Mouse (Mus musculus): ENCODE results near the gene Zfp575.
"Not testable (repeated sequence)": the region's sequence is repeated elsewhere in the genome, so short reads cannot be mapped to it uniquely, and the experiment has no call there.

Gene Zfp575

DNA sequence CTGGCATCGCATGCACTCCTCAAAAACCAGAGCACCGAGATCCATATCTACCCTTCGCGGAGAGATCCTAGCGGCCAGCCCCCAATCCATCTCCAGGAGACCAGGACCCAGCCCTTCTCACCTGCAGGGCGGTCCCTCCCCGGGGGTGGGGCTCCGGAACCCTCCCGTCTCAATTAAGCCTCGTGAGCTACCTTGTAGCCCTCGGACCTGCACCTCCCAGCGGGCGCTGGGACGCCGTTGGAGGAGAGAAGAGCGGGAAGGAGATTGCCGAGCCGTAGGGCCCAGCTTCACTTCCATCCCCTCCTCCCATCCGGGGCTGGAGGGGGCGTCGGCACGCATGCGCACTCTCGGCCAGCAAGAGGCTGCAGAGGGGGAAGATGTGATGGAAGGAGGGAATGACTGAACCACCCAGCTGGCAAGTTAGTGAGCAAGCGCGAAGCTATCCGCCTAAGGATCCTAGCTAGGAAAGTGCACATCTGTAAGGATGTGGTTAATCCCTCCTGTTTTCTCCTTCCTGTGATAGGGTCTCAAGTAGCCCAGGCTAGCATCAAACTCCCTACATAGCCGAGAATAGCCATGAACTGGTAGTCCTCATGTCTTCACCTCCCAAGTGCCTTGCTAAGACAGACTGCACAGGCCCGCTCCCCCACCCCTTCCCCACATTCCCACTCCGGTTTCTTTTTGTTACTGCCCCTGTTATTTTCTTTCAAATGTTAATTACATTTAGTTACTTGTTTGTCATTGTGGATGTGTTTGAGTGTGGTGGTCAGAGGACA lies at the start of gene Zfp575, which contains the start of gene Ethe1:
Zfp575 (minus strand) TSS at position 312 of the 776 bp plus-strand sequence.
Ethe1 (plus strand) TSS at position 214 of the 776 bp plus-strand sequence.
- in situ Hi-C loops (cut with MboI; ENCODE audit: low pct_unique_long_range_greater_than_20kb in 1 of 2, low sequenced_read_pairs in 2 of 2, unreplicated experiment in 1 of 2) = no loop called here

DNA sequence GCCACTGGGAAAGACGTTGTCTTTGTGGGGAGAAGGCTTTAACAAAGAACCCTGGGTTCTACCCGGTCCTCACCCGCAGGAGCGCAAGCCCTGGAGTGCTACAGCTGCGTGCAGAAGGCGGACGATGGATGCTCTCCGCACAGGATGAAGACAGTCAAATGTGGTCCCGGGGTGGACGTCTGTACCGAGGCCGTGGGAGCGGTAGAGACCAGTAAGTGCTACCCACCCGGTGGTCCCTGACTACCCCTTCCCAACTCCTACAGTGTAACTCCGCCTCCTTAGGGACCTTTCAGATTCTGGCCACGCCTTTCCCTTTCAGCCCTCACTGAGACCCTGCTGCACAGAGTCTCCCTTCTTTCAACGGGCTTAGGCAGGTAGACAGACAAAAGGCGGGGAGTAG lies 49.6 kb upstream of the Zfp575 start:
- in situ Hi-C loops (cut with MboI; ENCODE audit: low pct_unique_long_range_greater_than_20kb in 1 of 2, low sequenced_read_pairs in 2 of 2, unreplicated experiment in 1 of 2) = no loop called here

DNA sequence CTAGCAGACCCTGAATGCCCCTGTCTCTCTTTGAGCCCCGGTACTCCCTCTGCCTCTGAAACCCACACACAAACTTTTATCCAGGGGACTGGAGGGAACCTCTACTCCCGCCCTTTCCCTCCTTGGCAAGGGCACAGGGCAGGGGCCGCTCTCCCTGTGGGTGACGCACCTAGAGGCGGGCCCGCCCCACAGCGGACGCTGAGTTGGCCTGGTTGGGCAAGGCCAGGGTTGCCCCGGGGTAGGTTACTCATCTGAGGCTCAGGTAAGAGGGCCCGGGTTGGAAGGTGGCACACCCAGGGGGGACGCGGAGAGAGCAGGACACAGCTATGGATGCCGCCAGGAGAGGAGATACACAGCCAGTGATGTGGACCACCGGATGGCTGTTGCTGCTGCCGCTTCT lies 48.8 kb upstream of the Zfp575 start, which contains the start of gene Lypd3:
Lypd3 (plus strand) TSS at position 287 of the 400 bp plus-strand sequence.
- in situ Hi-C loops (cut with MboI; ENCODE audit: low pct_unique_long_range_greater_than_20kb in 1 of 2, low sequenced_read_pairs in 2 of 2, unreplicated experiment in 1 of 2) = no loop called here

- in situ Hi-C loops (cut with MboI; ENCODE audit: low pct_unique_long_range_greater_than_20kb in 1 of 2, low sequenced_read_pairs in 2 of 2, unreplicated experiment in 1 of 2) = no loop called here
Measured at GRCm38 (mm10) chr7:24630116-24630880, 42.9 kb upstream of the Zfp575 start.

DNA sequence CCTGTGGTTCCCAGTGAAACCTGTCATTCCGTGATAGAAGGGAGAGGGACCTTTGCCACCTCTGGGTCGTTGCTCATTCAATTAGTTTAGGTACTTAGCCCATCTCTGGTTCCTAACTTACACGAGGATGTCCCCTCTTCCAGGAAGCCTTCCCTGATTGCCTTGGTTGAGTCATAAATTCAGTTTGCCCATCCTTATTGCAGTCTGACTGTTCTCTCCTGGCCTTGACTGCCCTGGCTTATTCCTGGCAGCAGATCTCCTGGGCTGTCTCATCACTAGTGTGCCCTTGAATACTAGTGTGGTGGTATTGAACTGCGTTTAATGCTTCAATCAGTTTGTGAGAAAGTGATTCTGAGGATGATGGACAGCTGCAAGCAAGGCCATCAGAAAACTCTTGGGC lies 42.2 kb upstream of the Zfp575 start:
- in situ Hi-C loops (cut with MboI; ENCODE audit: low pct_unique_long_range_greater_than_20kb in 1 of 2, low sequenced_read_pairs in 2 of 2, unreplicated experiment in 1 of 2) = no loop called here

GRCm38 (mm10) chr7:24628685-24629610 lies 41.5 kb upstream of the Zfp575 start:
- in situ Hi-C loops (cut with MboI; ENCODE audit: low pct_unique_long_range_greater_than_20kb in 1 of 2, low sequenced_read_pairs in 2 of 2, unreplicated experiment in 1 of 2) = no loop called here

- in situ Hi-C loops (cut with MboI; ENCODE audit: low pct_unique_long_range_greater_than_20kb in 1 of 2, low sequenced_read_pairs in 2 of 2, unreplicated experiment in 1 of 2) = no loop called here
Measured at GRCm38 (mm10) chr7:24622967-24623366, 35.5 kb upstream of the Zfp575 start.

GRCm38 (mm10) chr7:24621193-24621592 lies 33.8 kb upstream of the Zfp575 start:
- in situ Hi-C loops (cut with MboI; ENCODE audit: low pct_unique_long_range_greater_than_20kb in 1 of 2, low sequenced_read_pairs in 2 of 2, unreplicated experiment in 1 of 2) = no loop called here

GRCm38 (mm10) chr7:24619671-24620397 lies 32.4 kb upstream of the Zfp575 start:
- in situ Hi-C loops (cut with MboI; ENCODE audit: low pct_unique_long_range_greater_than_20kb in 1 of 2, low sequenced_read_pairs in 2 of 2, unreplicated experiment in 1 of 2) = no loop called here

GRCm38 (mm10) chr7:24618374-24618773 lies 30.9 kb upstream of the Zfp575 start:
- in situ Hi-C loops (cut with MboI; ENCODE audit: low pct_unique_long_range_greater_than_20kb in 1 of 2, low sequenced_read_pairs in 2 of 2, unreplicated experiment in 1 of 2) = not testable (repeated sequence)

DNA sequence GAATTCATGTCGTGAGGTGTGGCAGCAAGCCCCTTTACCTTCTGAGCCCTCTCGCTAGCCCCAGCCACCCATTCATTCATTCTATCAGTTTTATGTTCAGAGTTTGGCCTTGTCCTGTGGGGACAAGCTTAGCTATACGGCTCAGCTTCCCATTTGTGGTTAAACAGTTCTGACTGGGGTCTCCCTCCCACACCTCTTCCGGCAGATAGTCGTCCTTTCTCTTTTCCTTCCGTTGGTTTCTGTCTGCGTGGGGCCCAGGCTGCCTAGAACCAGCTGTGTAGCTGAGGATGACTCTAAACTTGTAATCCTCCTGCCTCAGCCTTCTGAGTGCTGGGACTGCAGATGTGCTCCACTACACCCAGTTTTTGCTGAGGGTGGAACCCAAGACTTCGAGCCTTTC lies 30.3 kb upstream of the Zfp575 start:
- in situ Hi-C loops (cut with MboI; ENCODE audit: low pct_unique_long_range_greater_than_20kb in 1 of 2, low sequenced_read_pairs in 2 of 2, unreplicated experiment in 1 of 2) = no loop called here

GRCm38 (mm10) chr7:24614816-24615215 lies 27.4 kb upstream of the Zfp575 start:
- in situ Hi-C loops (cut with MboI; ENCODE audit: low pct_unique_long_range_greater_than_20kb in 1 of 2, low sequenced_read_pairs in 2 of 2, unreplicated experiment in 1 of 2) = no loop called here

DNA sequence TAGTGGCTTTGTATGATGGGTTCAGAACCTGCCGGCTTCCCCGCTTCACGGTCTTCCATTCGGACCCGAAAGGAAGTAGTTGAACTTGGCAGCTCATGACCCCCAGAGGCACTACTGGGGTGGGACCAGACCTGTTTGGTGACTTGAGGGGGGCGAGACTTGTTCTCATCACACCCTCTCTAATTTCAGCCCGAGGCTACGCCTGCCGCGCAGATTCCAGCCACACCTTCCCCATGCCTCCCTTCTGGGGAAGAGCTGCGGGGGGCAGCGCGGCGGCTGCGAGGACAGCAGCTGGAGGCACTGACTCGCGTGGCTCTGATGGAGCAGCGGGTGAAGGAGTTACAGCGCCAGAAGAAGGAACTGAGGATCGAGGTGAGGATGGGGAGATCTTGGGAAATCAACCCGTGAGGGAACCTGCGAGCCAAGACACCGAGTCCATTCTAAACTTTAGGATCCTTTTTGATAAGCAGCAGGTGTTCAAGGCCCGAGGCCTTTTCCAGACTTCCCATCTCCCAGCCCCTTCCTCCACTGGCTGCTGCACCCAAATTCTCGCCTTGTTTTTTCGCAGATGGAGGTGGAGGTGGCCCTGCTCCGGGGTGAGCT lies 25.0 kb upstream of the Zfp575 start:
- in situ Hi-C loops (cut with MboI; ENCODE audit: low pct_unique_long_range_greater_than_20kb in 1 of 2, low sequenced_read_pairs in 2 of 2, unreplicated experiment in 1 of 2) = no loop called here

DNA sequence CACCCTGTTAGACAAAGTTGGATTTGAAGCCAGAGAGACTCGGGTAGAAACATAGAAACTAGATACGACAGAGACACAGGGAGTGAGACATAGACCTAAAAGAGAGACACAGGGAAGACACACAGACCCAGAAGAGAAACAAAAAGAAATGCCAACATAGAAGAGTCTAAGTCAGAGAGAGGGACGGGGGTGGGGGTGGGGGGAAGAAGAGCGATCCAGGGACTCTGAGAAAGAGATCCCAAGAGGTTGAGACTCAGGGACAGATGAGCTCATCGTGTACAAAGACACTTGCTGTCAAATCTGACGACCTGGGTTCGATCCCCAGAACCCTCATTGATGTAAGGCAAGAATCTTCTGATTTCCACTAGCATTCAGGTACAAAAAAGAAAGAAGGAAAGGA lies 24.3 kb upstream of the Zfp575 start:
- in situ Hi-C loops (cut with MboI; ENCODE audit: low pct_unique_long_range_greater_than_20kb in 1 of 2, low sequenced_read_pairs in 2 of 2, unreplicated experiment in 1 of 2) = no loop called here

- in situ Hi-C loops (cut with MboI; ENCODE audit: low pct_unique_long_range_greater_than_20kb in 1 of 2, low sequenced_read_pairs in 2 of 2, unreplicated experiment in 1 of 2) = no loop called here
Measured at GRCm38 (mm10) chr7:24610879-24611494, 23.5 kb upstream of the Zfp575 start.

- in situ Hi-C loops (cut with MboI; ENCODE audit: low pct_unique_long_range_greater_than_20kb in 1 of 2, low sequenced_read_pairs in 2 of 2, unreplicated experiment in 1 of 2) = no loop called here
Measured at GRCm38 (mm10) chr7:24610144-24610878, 22.9 kb upstream of the Zfp575 start, which contains the start of gene Phldb3. Gene Phldb3, plus strand, starts transcription at chr7:24610763.
